Mouse (Mus musculus) ES-Bruce4 (cell line): ENCODE data around the gene Sestd1. TPM values are rescaled to one million over a fixed set of nuclear protein-coding genes. Genes with fewer than 3 reads are reported as not detected.

ENCODE experiments used
- H3K27ac ChIP-seq: 2 replicates; pipeline ENCODE4 v1.5.1; 2012; ENCODE audit warnings: low read length, inconsistent platforms; ENCODE audit not compliant: insufficient read depth
- H3K27me3 ChIP-seq: 2 replicates; pipeline ENCODE4 v1.6.1; 2012; ENCODE audit warnings: mild to moderate bottlenecking, low read length, inconsistent platforms; ENCODE audit not compliant: control insufficient read depth, poor library complexity, insufficient read depth, severe bottlenecking
- H3K36me3 ChIP-seq: 2 replicates; pipeline ENCODE4 v1.6.1; 2012; ENCODE audit warnings: inconsistent platforms, mild to moderate bottlenecking, low read length, moderate library complexity; ENCODE audit not compliant: control insufficient read depth, poor library complexity, insufficient read depth, severe bottlenecking
- H3K4me1 ChIP-seq: one replicate; pipeline ENCODE4 v1.8.1; 2011; ENCODE audit warnings: low read length; ENCODE audit not compliant: control insufficient read depth, insufficient read depth
- H3K4me3 ChIP-seq: 2 replicates; pipeline ENCODE4 v1.5.1; 2011; ENCODE audit warnings: low read depth, mild to moderate bottlenecking, low read length
- H3K9ac ChIP-seq: 2 replicates; pipeline ENCODE4 v1.6.1; 2012; ENCODE audit warnings: low read depth, mild to moderate bottlenecking, inconsistent platforms; ENCODE audit not compliant: poor library complexity, severe bottlenecking
- H3K9me3 ChIP-seq: replicated peaks from 2 replicates; pipeline ENCODE4 v1.6.1; 2012; ENCODE audit warnings: mild to moderate bottlenecking, low read length, inconsistent platforms; ENCODE audit not compliant: control insufficient read depth, poor library complexity, insufficient read depth, severe bottlenecking
- CTCF ChIP-seq: IDR thresholded peaks from one replicate; pipeline ENCODE4 v1.8.1; 2011; ENCODE audit warnings: low read depth, low read length
- EP300 ChIP-seq: IDR thresholded peaks from 2 replicates; pipeline ENCODE4 v1.6.1; 2011; ENCODE audit warnings: low read depth, low read length; ENCODE audit not compliant: insufficient read depth
- POLR2A ChIP-seq: IDR thresholded peaks from one replicate; pipeline ENCODE4 v1.8.1; 2011; ENCODE audit warnings: low read length; ENCODE audit not compliant: insufficient read depth
- polyA plus RNA-seq: library from polyadenylated mRNA; stranded (reverse); fragments of >200 nt; gene quantifications from 2 replicates; pipeline ENCODE4 v1.2.4, GENCODE M21; 2011; ENCODE audit warnings: low read depth; ENCODE audit not compliant: missing spikeins, insufficient read depth, insufficient read length

Sestd1 gene
- polyA plus RNA-seq, 1 experiment, result 27.2 TPM

DNA sequence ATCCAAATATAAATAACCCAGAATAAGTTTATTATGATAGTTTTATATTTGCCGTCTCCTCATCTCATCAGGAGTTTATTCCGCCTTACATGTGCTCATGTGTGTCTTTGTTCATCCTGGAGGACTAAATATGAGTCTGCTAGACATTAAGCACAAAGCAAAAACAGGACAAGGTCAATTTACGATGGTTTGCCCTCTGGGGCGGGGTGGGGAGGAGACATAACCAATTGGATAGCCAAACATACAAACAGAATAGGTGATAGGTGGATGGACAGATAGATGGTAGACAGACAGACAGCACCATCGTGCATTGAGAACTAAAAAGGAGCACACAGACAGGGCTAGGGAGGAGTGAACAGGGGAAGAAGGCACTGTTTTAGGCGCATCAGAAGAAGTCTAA lies 106.6 kb downstream of the Sestd1 start:
- H3K27ac ChIP-seq, result no peak overlapping the region
- H3K9me3 ChIP-seq, result no peaks in the 10 kb centered on the region
- H3K9ac ChIP-seq, result no peak overlapping the region
- H3K27me3 ChIP-seq, result no peaks in the 10 kb centered on the region
- H3K36me3 ChIP-seq, result no peaks in the 10 kb centered on the region
- H3K4me3 ChIP-seq, result no peak overlapping the region
- no peak for TF ChIP-seq POLR2A
- no peak for TF ChIP-seq CTCF
- no peak for TF ChIP-seq EP300
- peaks cover 2% of the 10 kb centered on the region for H3K4me1 ChIP-seq

DNA sequence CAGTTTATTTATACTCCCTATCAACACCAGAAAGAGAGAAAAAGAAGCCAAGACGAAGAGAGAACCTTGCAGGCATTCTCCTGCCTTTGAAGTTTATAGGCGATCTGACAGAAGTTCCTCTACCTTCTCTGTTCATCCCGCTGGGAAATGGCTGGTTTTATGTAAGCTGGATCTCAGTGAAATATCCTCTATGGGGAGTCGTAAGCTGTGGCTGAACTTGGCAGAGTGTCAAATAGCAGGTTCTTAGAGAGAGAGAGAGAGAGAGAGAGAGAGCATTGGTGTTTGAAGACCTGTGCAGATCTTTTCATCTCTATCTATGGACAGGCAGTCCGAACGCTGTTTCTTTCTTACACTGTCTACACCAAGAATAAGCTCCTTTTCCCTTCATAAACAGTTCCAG lies 107.0 kb downstream of the Sestd1 start:
- H3K4me3 ChIP-seq, result no peak overlapping the region
- H3K27me3 ChIP-seq, result no peaks in the 10 kb centered on the region
- no peak overlapping the region for H3K9ac ChIP-seq
- no peaks in the 10 kb centered on the region for H3K36me3 ChIP-seq
- no peak overlapping the region for H3K27ac ChIP-seq
- no peaks in the 10 kb centered on the region for H3K9me3 ChIP-seq
- TF ChIP-seq CTCF, result no peak
- TF ChIP-seq EP300, result no peak
- TF ChIP-seq POLR2A, result no peak
- peaks cover 2% of the 10 kb centered on the region for H3K4me1 ChIP-seq

DNA sequence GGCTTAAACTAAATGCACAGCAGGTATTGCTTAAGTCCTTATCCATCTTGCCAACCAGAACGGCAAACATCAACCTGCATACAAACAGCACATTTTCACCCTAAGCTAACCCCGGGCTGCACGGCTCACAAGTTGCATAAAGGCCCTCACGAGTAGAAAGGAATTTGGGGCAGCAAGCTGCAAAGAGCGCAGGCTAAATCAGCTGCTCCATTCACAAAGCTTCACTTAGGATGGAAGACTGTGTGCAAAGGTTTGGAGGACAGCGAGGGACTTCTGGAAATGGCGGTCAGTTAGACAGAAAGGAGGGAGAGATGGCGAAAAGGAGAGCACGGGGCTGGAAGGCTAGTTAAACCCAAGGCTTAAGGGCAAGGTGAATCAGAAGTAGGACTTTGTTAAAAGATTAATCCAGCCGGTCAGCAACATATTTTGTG lies 108.1 kb downstream of the Sestd1 start:
- Histone ChIP-seq H3K9ac (no peak overlapping the region), H3K27ac (no peak overlapping the region), H3K4me3 (no peak overlapping the region), H3K36me3 (no peaks in the 10 kb centered on the region), H3K27me3 (no peaks in the 10 kb centered on the region), H3K4me1 (peaks cover 2% of the 10 kb centered on the region), H3K9me3 (no peaks in the 10 kb centered on the region)
- no peak for TF ChIP-seq POLR2A
- TF ChIP-seq EP300, result no peak
- no peak for TF ChIP-seq CTCF

DNA sequence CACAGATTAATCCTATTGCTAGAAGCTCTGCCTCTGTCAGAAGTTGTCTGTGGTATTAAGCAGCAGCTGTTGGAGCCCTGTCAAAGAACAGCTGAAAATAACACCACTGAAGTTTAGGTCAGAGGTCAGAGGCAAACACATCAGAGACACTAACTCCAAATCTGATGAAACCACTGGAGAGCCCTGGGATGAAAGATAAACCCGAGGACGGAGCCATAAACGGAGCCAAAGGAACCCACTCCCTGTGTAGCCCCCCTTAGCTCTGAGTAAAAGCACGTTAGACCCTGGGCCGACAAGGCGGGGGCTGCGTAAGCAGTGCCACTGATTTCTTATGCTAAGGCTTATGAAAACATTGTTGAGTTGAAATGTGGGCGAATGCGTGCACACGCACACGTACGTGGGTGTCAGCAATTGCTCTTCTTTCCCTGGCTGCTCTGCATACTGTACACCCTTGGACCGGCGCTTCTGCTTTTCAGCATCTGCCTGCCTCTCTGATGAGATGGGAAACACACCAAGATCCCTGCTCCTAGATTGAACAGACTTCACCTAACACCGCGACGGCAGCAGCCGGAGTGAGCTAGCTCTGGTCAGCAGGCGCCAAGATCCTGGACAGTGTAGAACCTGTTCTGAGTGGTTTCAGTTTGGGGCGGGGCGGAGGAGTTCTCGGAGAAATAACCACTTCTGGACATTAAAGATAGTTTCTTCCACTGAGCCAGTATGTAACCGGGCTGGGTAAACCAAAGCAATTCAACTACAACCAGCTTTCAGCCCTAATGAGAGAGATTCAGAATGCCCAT lies 108.8 kb downstream of the Sestd1 start:
- no peaks in the 10 kb centered on the region for H3K27me3 ChIP-seq
- peaks cover 2% of the 10 kb centered on the region for H3K4me1 ChIP-seq
- H3K9me3 ChIP-seq, result no peaks in the 10 kb centered on the region
- 0 out of 2 replicates have a peak overlapping the region, but pooled peaks have one; percentile 1 for H3K27ac ChIP-seq
- H3K4me3 ChIP-seq, result peak overlapping the region; percentile 31
- no peaks in the 10 kb centered on the region for H3K36me3 ChIP-seq
- H3K9ac ChIP-seq, result peak overlapping the region; percentile 2
- no peak for TF ChIP-seq POLR2A
- TF ChIP-seq EP300, result no peak
- no peak for TF ChIP-seq CTCF

DNA sequence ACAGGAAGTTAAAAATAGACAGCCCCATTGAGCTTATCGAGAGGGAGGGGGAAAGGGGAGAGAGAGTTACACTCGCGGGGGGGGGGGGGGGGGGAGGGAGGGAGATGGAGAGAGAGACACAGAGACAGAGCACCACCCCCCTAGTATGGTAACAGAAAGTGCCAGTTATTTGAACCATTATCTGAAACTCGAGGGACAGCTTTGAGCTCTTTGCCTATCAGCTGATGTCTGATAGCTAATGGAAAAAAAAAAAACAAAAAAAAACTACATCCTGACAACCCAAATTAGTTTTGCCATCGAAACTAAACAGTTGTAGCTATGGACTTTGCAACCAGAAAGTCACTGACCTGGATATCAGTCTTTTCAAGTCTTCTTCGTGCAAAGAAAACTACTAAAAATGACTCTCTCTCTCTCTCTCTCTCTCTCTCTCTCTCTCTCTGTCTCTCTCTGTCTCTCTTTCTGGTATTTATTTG lies 109.7 kb downstream of the Sestd1 start, which contains the start of gene Ccdc141:
Gene Ccdc141, minus strand, starts transcription at position 4 of the 473 bp plus-strand sequence.
- peak within 1 kb of the TSS; percentile 38 for H3K9ac ChIP-seq
- H3K4me3 ChIP-seq, result peak within 1 kb of the TSS; percentile 44
- no peaks in the 10 kb centered on the region for H3K27me3 ChIP-seq
- no peaks in the 10 kb centered on the region for H3K9me3 ChIP-seq
- TF ChIP-seq EP300, result no peak
- TF ChIP-seq POLR2A, result no peak
- TF ChIP-seq CTCF, result no peak
- H3K36me3 ChIP-seq, result no peaks in the 10 kb centered on the region
- peak within 1 kb of the TSS; percentile 2; the same call in 1 of the 2 replicates for H3K27ac ChIP-seq
- H3K4me1 ChIP-seq, result peaks cover 2% of the 10 kb centered on the region

DNA sequence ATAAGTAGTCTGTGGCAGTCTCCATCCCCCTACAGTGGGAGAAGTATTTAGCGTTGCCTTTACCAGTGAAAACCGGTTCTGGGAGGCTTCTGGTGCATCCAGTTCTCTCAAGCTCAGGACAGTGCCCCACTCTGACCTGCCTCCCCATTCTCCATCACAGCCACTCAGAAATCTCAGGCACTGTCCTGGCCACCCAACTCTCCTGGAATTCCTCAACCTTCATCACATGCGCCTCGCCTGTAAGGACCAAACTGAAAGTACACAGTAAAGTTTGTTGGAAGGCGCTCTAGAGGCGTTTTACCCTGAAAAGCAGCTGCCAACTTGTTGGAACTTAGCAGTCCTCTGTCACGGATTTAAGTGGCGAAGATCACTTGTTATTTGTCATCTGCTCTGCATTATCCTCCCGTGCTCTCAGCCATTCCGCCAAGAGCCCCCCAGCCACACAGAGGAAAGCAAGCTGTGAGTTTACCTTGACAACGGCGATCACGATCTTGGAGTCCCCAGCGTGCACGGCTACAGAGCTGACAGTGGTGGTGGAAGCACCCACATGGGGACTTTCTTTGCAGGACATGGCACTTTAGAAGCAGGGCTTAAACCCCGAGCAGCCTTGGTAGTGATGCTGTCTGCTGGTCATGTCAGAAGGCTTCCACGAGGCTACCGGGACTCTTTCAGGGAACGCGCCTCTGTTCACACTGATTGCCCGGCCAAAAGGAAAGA lies 110.3 kb downstream of the Sestd1 start:
- peak overlapping the region; percentile 38 for H3K9ac ChIP-seq
- H3K4me3 ChIP-seq, result peak overlapping the region; percentile 44
- H3K27ac ChIP-seq, result peak overlapping the region; percentile 2; the same call in 1 of the 2 replicates
- no peaks in the 10 kb centered on the region for H3K27me3 ChIP-seq
- H3K9me3 ChIP-seq, result no peaks in the 10 kb centered on the region
- TF ChIP-seq EP300, result no peak
- TF ChIP-seq POLR2A, result no peak
- TF ChIP-seq CTCF, result no peak
- H3K4me1 ChIP-seq, result no peaks in the 10 kb centered on the region
- H3K36me3 ChIP-seq, result no peaks in the 10 kb centered on the region
